Mouse (Mus musculus) liver, adult 10 weeks (tissue): ENCODE data around the gene Ilkap. TPM values are rescaled to one million over a fixed set of nuclear protein-coding genes. Genes with fewer than 3 reads are reported as not detected.

Source experiments
- polyA plus RNA-seq: library from polyadenylated mRNA; stranded (reverse); fragments of 350-450 nt; fragmentation: Illumina TruSeq; extraction: RNeasy Lipid Tissue Mini Kit (QIAGEN cat#74804); gene quantifications from one replicate; pipeline ENCODE4 v1.2.3, GENCODE M21; 2014; ENCODE audit warnings: low read depth, low replicate concordance

Gene Ilkap
- 19.5 TPM for polyA plus RNA-seq

DNA sequence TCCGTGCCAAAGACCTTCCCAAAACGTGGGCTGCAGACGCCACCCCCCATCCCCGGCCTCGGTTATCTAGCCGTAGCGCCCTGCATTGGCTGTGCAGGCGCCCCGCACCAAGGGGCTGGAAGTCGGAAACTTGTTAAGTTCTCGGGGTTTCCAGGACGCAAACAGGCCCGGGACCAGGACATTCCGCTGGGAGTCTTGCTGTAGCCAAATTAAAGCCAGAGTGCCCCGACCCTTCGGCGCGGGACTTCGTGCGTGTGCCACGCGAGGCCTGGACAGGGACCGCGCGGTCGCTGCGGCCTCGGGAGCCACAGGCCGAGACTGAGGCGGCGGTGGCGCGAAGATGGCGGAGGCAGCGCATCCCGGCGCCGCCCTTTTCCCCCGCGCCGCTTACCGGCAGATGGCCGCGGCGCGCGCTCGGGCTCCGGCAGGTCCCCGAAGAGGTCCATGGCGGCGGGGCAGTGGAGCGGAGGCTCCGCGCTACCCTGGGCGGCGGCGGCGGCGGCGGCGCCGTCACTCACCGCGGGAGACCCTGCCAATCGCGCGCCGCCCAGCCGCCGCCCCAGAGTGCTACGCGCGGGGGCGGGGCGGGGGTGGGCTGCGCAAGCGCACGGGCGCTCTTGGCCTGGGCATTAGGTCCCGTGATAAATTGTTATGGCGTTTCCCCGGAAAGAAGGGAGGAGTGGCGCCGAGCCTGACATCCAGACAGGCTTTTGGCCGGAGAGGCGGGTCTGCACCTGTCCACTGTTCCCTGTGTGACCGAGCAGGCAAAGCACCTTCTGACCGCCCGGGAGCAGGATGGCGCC lies at the start of gene Ilkap:
Ilkap (minus strand) TSS at position 556 of the 803 bp plus-strand sequence.

DNA sequence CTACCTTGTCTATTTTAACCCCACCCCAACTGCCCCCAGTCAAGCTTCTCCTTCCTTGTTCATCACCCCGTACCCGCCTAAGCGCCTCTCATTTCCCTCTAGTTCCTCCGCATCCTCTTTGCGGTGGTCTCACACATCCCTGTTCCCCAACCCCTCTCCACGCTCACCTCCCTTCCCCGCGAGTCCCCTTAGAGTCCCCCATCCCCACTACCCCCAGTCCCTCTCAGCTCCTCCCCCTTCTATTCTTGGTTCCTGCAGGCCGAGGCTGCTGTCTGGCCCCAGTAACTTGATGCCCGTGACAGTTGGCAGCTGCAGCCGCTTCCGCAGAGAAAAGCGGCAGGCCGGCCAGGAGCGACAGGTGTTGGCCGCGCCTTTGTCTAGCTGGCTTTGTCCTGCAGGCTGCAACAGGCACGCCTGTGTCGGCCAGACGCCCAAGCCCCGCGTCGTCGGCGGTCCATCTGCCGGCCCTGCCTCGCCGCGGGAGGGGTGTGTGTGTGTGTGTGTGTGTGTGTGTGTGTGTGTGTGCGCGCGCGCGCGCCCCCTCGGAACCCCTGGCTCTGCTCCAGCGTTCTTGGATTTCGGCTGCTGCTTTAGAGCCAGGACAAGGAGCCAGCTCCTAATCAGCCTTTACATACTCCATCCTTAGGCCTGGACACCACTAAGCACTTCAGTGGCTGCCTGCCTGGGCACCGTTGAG lies 15.4 kb upstream of the Ilkap start, which contains the start of gene Hes6:
Hes6 (minus strand) TSS at position 141 of the 697 bp plus-strand sequence.

DNA sequence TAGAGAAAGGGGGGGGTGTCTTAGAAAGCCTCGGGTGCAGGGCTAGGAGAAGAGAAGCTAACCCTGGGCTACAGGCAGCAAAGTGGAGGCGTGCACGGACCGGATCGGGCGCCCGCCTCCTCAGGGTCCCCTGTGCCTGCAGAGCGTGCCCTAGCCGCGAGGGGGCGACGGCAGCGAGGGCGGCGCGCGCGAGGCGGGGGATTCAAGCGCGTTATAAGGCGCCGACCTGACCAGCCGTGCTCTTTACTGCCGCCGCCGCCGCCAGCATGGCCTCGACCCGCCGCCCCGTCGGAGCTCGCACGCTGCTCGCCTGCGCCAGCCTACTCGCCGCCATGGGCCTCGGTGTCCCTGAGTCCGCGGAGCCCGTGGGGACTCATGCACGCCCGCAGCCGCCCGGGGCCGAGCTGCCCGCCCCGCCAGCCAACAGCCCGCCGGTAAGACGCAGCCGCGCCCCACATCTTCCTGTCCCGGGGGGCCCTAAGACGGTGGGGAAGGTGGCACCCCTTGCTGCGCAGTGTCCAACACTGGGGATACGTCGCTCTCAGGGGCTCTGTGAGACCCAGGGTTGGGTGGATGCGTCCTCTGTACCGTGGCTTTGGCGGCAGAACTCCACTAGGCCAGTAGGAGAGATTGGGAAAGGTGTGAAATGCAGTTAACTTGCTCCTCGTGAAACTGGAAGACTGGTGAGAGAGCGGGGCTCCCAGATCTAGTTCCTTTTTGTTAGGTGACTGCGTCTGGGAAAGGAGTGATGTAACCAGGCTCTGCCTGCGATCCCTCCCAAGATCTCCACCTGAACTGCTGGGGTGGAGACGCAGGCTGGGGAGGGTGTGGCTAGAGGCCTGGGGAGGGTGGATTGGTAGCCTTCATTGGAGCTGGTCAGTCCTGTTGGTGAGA lies 32.2 kb downstream of the Ilkap start, which contains the start of gene Erfe:
Erfe (plus strand) TSS at position 216 of the 894 bp plus-strand sequence.

DNA sequence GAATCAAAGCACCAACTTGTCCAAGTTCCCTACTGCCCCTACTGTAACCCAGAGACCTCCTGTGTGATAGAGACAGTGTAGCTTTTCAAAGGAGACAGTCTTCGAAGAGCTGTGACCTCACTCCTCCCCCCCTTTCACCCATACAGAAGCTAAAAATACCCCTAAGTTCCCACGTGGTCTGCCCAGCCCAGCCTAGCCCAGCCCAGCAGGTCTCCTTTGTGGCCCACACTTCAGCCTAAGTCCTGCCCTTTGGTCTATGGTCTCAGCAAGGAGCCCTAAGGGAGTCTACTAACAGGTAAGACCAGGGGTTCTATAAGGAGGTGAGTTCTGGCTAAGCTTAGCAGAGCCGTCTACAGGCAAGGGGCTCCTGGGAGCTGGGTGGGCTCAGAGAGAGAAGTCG lies 47.8 kb downstream of the Ilkap start, which contains the start of gene Klhl30:
Klhl30 (plus strand) TSS at position 176 of the 400 bp plus-strand sequence.

Other genes with a start within 250 kb of the Ilkap start
- gene Ramp1, start 219.0 kb downstream of the Ilkap start, polyA plus RNA-seq: 0.48 TPM
- gene Ube2f, start 148.5 kb downstream of the Ilkap start, polyA plus RNA-seq: 75.9 TPM
- 51.4 TPM for gene Scly, start 100.5 kb downstream of the Ilkap start, polyA plus RNA-seq
- gene Espnl, start 76.7 kb downstream of the Ilkap start, polyA plus RNA-seq: not detected
- gene Klhl30, start 47.8 kb downstream of the Ilkap start, polyA plus RNA-seq: not detected
- not detected for gene Erfe, start 32.4 kb downstream of the Ilkap start, polyA plus RNA-seq
- gene Hes6, start 15.2 kb upstream of the Ilkap start, polyA plus RNA-seq: 4.1 TPM
- gene Per2, start 60.5 kb upstream of the Ilkap start, polyA plus RNA-seq: 1.9 TPM
- gene Traf3ip1, start 95.8 kb upstream of the Ilkap start, polyA plus RNA-seq: 2.5 TPM
- gene Asb1, start 141.7 kb upstream of the Ilkap start, polyA plus RNA-seq: 2.3 TPM